Mouse (Mus musculus) embryo, embryonic 11 days (tissue): ENCODE data around the gene Cpeb3.

Experiments used
- DNase-seq: peaks from one replicate; pipeline ENCODE4 v3.0.0-alpha.2; 2015

The Cpeb3 gene

GRCm38 (mm10) chr19:37020951-37021350 is 187.4 kb downstream of the Cpeb3 start:
- DNase-seq: no peak

GRCm38 (mm10) chr19:37020531-37020930 is 187.9 kb downstream of the Cpeb3 start:
- DNase-seq: no peak

- DNase-seq: no peak
These were observed 189.5 kb downstream of the Cpeb3 start for GRCm38 (mm10) chr19:37018931-37019330.

- peak; percentile 90 for DNase-seq
These were observed 190.0 kb downstream of the Cpeb3 start for GRCm38 (mm10) chr19:37018411-37018810.

- DNase-seq: no peak
These were observed 191.5 kb downstream of the Cpeb3 start for GRCm38 (mm10) chr19:37016890-37017289.

GRCm38 (mm10) chr19:37014173-37014939 is 194.0 kb downstream of the Cpeb3 start:
- DNase-seq: no peak

GRCm38 (mm10) chr19:37013461-37013860 is 194.9 kb downstream of the Cpeb3 start:
- no peak for DNase-seq

- no peak for DNase-seq
These were observed 198.5 kb downstream of the Cpeb3 start for GRCm38 (mm10) chr19:37009878-37010281.

GRCm38 (mm10) chr19:37004557-37004956 is 203.8 kb downstream of the Cpeb3 start:
- no peak for DNase-seq
